Mouse (Mus musculus): ENCODE results near the gene Ccm2.

Gene Ccm2

GRCm38 (mm10) chr11:6529961-6530360, 16.7 kb upstream of the Ccm2 start:
- no peak for DNase-seq (ENCODE audit: low read depth, low spot score)

- no peak for DNase-seq (ENCODE audit: low read depth, low spot score)
Observed at GRCm38 (mm10) chr11:6530746-6531145, 15.9 kb upstream of the Ccm2 start.

GRCm38 (mm10) chr11:6544683-6545082, 2.0 kb upstream of the Ccm2 start:
- no peak for DNase-seq (ENCODE audit: low read depth, low spot score)

GRCm38 (mm10) chr11:6545186-6545856, 1.4 kb upstream of the Ccm2 start:
- DNase-seq (ENCODE audit: low read depth, low spot score): no peak

- DNase-seq (ENCODE audit: low read depth, low spot score): no peak
Observed at GRCm38 (mm10) chr11:6545857-6546192, 862 bp upstream of the Ccm2 start.

GRCm38 (mm10) chr11:6547037-6547680, 472 bp downstream of the Ccm2 start:
- peak; percentile 44 for DNase-seq (ENCODE audit: low read depth, low spot score)

- no peak for DNase-seq (ENCODE audit: low read depth, low spot score)
Observed at GRCm38 (mm10) chr11:6547696-6548325, 1.1 kb downstream of the Ccm2 start.

GRCm38 (mm10) chr11:6549770-6550169, 3.1 kb downstream of the Ccm2 start:
- DNase-seq (ENCODE audit: low read depth, low spot score): no peak

- no peak for DNase-seq (ENCODE audit: low read depth, low spot score)
Observed at GRCm38 (mm10) chr11:6550201-6550600, 3.5 kb downstream of the Ccm2 start.

- no peak for DNase-seq (ENCODE audit: low read depth, low spot score)
Observed at GRCm38 (mm10) chr11:6558234-6558633, 11.5 kb downstream of the Ccm2 start.

- no peak for DNase-seq (ENCODE audit: low read depth, low spot score)
Observed at GRCm38 (mm10) chr11:6559996-6560395, 13.3 kb downstream of the Ccm2 start.

GRCm38 (mm10) chr11:6560655-6561360, 14.1 kb downstream of the Ccm2 start:
- no peak for DNase-seq (ENCODE audit: low read depth, low spot score)

GRCm38 (mm10) chr11:6561474-6561873, 14.8 kb downstream of the Ccm2 start:
- no peak for DNase-seq (ENCODE audit: low read depth, low spot score)

GRCm38 (mm10) chr11:6562359-6562758, 15.7 kb downstream of the Ccm2 start:
- no peak for DNase-seq (ENCODE audit: low read depth, low spot score)

- DNase-seq (ENCODE audit: low read depth, low spot score): no peak
Observed at GRCm38 (mm10) chr11:6563201-6563600, 16.5 kb downstream of the Ccm2 start.

- DNase-seq (ENCODE audit: low read depth, low spot score): no peak
Observed at GRCm38 (mm10) chr11:6566496-6566895, 19.8 kb downstream of the Ccm2 start.

- no peak for DNase-seq (ENCODE audit: low read depth, low spot score)
Observed at GRCm38 (mm10) chr11:6567951-6568350, 21.3 kb downstream of the Ccm2 start.

- DNase-seq (ENCODE audit: low read depth, low spot score): no peak
Observed at GRCm38 (mm10) chr11:6568584-6569409, 22.1 kb downstream of the Ccm2 start.

- DNase-seq (ENCODE audit: low read depth, low spot score): no peak
Observed at GRCm38 (mm10) chr11:6569410-6569777, 22.7 kb downstream of the Ccm2 start.

- no peak for DNase-seq (ENCODE audit: low read depth, low spot score)
Observed at GRCm38 (mm10) chr11:6576151-6576550, 29.5 kb downstream of the Ccm2 start.

- DNase-seq (ENCODE audit: low read depth, low spot score): no peak
Observed at GRCm38 (mm10) chr11:6579361-6579760, 32.7 kb downstream of the Ccm2 start.
